Mouse (Mus musculus) thymus, postnatal 10 days (tissue): Measurements from ENCODE around the gene Tsg101.
A peak's percentile ranks its signal among the peaks of the same experiment; 100 is the strongest.
"Not testable (repeated sequence)": the region's sequence is repeated elsewhere in the genome, so short reads cannot be mapped to it uniquely, and the experiment has no call there.

ENCODE experiments used
- DNase-seq, 2 experiments: peaks; one replicate each; pipeline ENCODE4 v3.0.0; 2021; ENCODE audit warnings: low spot score in 2 of 2

The Tsg101 gene

DNA sequence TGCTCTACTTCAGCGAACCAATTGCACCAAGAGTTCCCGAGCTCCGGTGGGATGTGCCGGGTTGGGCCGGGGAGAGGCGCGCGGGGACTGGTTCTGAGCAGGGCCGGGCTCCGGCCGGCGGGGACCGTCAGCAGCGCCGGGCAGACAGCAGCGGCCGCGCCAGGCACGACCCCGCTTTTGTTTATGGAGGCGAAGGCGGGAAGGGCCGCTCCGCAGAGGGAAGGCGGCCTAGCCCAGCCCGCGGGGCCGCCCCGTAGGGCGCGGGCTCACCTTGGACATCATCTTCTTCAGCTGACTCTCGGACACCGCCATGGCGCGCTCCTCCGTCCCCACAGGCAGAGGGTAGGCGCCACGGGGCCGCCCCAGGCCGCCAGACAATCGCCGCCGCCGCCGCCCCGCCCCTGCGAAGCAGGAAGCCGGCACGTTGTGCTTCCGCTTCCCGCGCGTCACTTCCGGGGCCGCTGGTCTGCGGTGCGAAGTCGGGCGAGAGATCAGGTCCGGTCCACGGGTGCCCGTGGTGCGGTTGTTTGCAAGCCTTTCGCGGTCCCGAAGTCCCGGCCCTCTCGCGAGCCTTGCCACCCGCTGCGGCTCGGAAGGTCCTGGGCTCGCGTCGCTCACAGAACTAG lies at the start of gene Tsg101:
Gene Tsg101 (minus strand): TSS at position 419 of the 626 bp plus-strand sequence.
- peak; percentile 79 to 88 for DNase-seq

DNA sequence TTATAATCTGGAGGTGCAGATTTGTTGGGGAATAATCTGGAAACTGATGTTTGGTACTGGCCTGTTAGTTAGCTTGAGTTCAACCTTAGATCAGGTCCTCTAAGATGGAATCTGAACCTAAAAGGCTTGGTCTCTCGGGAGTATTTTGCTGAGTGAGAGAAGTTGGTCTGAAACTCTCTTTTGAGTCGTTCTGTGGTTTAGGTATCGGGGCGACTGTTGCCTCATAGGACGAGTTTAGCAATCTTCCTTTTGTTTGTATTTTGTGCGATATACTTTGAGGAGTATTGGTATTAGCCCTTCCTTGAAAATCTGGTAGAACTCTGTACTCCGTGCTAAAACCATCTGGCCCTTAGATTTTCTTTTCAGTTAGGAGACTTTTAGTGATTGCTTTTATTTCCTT lies 44.3 kb upstream of the Tsg101 start:
- DNase-seq = no peak

DNA sequence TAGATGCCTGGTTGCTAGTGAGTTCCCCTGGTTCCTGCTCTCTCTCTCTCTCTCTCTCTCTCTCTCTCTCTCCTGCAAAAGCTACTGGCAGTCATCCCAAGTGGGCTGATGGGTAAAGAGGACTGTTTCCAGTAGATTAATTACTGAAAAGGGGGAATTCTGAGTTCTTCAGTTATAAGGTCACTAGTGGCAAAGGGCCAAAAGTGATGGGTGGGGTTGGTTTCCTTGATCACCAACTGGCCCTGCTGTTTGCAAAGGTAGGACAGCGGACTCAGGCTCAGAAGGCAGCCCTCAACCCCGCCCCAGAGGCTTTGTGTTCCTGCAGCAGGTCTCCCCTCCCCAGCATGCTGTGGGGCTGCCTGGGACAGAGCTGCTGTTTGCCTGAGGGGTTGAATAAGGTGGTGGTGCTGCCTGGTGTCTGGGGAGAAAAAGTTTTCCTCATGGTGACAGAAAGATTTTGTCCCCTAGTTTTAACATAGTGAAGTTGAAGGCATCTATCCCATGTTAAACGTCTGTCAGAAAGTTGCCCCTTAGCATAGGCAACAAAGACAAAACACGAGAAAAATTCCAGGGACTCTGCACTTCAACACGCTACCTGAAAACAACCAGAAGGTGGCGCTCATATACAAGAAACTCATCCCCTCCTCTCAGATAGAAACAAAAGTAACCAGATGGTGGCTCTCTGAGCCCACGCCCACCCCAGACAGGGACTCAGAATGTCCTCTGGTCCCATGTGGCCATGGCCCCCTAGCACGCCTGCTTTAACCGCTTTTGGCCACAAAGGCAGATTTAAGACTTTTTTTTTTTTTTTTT lies 43.2 kb upstream of the Tsg101 start:
- DNase-seq = peak; percentile 38 to 71

DNA sequence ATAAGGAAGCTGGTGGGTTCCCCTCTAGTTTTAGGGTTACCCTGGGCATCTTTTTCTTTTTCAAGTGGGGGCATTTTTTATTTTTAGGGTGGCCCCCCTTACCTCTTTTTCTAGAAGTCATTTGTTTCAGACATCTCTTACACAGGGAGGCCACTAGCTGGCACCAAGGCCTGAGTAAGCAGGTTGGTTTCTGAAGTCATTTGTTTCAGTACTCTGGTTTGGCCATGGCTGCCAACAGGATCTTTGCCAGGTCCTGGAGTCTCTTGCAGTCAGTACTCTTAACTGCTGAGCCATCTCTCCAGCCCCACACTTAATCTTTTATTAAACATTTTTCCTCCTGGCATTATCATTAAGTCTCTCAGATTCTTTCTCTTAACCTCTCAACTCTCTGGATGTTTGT lies 42.4 kb upstream of the Tsg101 start:
- no peak for DNase-seq

DNA sequence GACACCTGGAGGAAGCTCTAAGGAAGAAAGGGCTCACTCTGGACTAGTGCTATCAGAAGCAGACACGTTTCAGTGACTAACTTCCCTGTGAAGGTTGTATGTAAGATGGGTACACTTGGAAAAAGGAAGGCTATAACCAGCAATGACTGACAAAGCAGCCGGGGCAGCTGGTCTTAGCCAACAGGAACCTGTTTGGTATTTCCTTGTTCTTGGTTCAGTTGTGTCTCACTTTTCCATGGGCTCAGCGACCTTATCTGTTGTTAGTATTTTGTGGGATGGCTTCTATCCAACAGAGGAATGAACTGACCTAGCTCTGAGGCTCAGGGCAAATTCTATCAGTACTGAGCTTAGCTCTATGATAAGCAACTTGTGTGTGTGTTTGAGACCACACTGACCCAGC lies 41.2 kb upstream of the Tsg101 start:
- no peak for DNase-seq

DNA sequence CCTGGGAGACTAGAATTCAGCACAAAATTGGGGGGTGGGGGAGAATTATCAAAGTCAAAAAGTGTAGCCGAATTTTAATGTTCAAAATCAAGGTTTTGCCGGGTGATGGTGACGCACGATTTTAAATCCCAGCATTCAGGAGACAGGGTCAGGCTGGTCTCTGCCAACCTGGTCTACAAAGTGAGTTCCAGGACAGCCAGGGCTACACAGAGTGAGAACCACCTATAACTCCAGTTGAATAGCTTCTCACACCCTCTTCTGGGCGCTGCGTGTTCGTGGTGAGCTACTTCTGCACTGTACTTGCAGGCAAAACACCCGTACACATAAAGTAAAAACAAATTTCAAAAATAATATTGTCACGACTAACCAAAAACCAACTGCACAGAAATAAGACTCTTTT lies 39.1 kb upstream of the Tsg101 start:
- DNase-seq = no peak

DNA sequence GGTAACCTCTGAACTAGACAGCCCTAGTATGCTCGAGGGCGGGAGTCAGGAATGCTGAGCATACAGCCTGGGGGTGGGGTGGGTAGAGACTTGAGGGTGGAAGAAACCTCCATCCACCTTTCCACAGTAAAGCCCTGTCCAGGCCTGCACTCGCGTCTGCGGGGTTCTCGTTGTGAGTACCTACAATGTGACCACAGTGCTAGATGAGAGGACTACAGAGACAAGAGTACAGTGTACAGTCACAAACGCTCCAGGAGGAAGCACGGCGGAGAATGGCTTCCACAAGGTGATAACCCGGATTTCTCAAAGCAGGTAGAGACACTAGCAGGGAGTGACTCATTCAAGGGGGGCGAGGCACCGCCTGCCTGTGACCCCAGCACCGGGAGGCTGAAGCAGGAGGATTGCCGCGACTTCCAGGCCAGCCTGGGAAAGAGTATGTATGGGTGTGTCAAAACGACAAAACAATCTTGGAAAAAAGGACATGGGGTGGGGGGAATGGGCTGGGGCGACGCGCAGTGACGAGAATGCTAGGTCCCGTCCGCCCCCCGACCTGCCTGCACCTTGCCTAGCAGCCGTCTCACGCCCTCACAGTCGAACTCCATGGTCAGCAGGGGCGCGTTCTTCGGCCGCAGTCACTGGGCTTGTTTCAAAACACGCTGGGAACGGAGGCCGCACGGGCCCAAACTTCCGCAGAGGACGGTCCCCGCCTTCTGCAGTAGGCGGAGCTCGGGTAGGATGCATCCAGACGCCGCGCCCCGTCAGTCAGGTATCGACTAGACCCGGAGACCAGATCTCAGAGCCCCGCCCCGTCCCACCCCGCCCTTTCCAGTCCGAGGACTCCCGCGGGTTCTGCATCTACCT lies 38.3 kb upstream of the Tsg101 start, which contains the start of gene Uevld:
Gene Uevld (minus strand): TSS at position 697 of the 861 bp plus-strand sequence.
- peak; percentile 76 to 86 for DNase-seq

DNA sequence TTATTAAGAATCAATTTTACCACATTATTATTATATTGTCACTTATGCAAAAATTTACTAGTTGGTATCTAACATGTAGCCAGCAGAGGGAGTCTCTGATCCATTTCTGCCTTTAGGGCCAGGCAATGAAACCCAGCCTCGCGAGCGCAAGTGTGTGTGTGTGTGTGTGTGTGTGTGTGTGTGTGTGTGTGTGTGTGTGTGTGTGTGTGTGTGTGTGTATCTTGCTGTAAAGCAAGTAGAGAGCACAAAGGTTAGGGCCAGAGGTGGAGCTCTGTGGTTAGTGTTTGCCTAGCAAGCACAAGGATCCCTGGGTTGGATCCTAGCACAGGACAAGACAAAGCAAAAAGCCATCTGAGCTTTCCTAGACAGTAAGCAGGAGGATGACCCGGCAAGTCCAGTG lies 16.1 kb upstream of the Tsg101 start:
- peak in 1 of 2 experiments; percentile 14 for DNase-seq

DNA sequence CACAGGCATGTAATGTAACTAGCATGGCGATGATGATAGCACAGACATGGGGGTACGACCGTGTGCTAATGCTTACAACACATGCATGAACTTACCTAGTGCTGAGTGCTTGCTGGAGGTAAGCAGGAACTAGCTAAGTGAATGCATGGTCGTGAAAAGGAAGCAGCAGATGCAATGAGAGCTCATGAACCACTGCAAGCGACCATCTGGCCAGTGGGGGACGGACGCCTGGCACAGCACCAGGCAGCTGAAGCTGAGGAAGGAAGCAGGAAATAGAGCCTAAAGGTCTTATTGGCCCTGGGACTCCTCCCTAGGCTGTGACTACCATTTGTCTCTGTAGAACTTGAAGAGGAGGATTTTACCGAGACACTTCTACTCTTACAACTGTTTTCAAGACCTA lies 15.0 kb upstream of the Tsg101 start:
- no peak for DNase-seq

DNA sequence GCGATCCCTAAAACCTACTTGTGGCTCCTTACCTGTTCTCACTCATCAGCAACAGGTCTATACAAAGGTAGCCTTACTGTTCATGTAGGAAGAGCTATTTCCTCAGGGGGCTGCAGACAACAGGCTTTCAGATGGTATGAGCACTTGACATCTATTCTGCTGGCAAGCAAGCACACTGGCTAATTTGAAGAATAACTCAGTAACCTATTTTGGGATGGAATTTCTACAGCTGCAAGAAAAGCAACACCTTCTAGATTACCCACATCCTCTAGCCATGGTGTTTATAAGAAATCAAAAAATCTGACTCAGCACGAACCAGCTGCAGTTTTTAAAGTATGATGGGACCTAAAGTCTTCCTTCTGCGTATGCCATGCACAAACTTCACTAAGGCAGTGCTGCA lies 11.6 kb upstream of the Tsg101 start:
- DNase-seq = no peak

DNA sequence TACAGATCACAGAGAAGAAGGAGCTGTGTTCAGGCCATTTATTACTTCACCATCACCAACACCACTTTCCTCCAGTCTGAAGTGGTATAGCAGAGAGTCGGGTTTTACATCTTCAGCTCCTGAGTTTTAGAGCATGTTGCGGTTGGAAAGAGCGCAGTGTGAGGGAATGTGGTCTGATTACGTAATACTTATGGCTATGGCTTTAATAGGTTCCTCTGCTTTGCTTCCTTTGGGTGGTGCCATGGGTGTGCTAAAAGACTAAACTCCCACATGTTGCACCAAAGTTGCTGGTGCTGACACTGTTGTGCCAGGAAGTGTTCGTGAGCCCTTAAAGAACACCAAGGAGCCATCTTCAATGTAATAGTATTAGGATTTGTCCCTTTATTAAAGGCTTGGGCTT lies 8.5 kb upstream of the Tsg101 start:
- DNase-seq = no peak

DNA sequence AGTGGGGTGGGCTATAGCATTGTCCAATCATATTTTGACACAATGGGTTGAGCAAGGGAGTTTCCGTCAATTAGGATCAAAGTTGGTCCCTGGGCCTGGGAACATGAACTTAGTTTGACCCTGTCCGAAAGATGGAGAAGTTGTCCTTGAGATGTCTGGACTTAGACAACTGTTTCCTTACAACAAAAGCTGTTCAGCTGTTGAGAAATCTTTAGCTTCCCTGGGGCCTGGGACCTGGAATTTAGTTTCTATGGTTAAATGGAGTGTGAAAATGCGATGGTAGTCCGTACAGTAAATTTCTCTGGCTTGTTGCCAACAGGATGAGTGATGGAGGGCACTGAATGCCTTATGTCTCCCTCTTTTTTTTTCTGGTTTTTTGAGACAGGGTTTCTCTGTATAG lies 2.3 kb upstream of the Tsg101 start:
- no peak for DNase-seq

DNA sequence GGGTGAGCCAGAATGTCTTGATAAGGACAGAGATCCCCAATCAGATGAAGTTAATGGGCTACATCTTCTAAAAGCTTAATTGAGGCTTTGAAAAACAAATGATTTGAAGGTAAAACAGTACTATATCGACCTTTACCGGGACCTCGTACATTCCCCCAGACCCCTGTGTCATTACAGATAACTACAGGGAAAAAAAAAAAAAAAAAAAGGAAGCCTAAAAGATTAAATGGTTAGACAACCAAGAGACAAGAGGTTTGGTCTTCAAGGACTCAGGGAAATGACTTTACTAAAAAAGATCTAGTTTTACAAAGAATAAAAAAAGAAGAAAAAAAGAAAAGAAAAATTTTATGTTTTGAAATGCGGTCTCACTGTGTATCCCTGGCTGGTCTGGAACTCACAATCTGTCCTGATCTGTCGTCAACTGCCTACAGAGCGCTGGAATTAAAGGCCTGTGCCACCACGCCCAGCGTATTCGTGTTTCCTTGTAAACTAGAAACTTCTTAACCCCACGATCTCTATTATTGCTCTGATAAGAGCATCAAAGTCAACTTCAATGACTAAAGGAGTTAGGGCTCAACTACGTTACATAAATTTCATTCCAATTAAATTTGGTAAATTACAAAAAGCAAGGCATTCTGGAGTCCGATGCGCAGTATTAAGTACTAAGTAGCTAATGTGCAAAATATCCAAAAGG lies 944 bp downstream of the Tsg101 start:
- no peak for DNase-seq

DNA sequence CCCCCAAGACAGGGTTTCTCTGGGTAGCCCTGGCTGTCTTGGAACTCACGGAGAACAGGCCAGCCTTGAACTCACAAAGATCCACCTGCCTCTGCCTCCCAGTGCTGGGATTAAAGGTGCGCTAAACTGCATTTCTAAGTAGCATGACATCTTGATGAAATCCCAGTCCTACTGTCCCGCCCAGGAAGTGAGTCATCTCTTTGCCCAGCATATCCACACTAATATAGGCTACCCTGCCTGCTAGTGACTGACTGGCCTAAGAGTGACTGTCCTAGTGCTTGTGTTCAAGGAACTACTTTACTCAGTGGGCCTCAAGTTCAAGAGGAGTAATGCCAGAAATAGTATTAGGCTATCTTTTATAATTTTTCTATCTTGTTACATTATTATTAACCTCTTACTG lies 3.4 kb downstream of the Tsg101 start:
- no peak for DNase-seq

DNA sequence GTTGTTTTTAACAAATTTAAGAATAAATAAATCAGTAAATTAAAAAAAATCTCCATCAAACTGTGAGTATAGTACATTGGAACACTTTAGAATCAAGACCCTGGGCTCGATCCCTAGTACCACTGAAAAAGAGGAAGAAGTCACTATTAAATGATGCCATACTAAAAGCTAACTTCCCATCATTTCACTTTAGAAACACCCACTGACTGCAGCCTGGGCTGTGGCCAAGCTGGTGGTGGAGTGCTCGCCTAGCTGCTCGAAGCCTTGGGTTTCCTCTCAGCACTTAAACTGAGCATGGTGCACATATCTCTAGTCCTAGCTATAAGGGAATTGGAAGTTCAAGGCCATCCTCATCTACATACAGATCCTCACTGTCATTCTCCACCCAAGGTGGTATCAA lies 8.5 kb downstream of the Tsg101 start:
- no peak for DNase-seq

DNA sequence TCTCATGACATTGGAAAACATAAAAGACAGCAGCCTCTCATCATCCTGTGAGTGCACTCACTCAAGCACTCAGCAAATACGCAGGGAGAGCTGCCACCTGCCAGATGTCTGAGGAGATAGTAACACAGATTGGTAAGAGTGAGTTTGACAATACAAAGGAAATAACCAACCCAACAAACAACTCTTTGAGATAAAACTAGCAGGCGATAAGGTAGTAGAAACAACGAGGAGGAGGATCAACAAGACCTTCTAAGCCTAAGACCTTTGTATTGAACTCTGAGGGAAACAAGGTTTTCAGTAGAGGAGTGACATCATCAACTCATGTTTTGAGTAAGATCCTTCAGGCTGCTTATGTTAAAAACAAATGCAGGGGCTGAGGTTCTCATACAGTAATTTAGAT lies 20.4 kb downstream of the Tsg101 start:
- peak; percentile 6 to 11 for DNase-seq

DNA sequence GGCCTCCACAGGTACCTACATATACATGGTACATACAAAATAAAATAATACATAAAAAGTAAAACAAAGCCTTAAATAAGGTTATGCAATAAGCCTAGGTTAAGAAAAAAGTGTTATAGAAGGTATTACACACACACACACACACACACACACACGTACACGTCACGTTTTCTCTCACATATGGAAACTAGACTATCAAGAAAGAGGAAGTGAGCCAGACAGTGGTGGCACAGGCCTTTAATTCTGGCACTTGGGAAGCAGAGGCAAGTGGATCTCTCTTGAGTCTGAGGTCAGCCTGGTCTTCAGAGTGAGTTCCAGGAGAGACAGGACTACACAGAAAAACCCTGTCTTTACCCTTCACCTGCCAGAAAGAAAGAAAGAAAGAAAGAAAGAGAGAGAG lies 24.3 kb downstream of the Tsg101 start:
- no peak for DNase-seq

DNA sequence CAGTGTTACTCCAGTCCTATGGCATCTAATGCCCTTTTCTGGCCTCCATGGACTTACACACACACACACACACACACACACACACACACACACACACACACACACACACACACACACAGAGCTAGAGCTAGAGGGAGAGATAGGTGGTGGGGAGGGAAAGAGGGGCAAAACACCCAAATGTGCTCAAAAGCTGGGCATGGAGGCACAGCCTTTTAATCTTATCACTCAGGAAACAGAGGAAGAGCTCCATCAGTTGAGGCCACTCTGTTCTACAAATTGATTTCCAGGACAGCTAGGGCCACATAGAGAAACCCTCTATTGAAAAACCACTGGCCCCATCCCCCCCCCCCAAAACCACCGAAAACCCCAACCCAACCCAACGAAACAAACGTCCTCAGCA lies 36.5 kb downstream of the Tsg101 start:
- DNase-seq = no peak

DNA sequence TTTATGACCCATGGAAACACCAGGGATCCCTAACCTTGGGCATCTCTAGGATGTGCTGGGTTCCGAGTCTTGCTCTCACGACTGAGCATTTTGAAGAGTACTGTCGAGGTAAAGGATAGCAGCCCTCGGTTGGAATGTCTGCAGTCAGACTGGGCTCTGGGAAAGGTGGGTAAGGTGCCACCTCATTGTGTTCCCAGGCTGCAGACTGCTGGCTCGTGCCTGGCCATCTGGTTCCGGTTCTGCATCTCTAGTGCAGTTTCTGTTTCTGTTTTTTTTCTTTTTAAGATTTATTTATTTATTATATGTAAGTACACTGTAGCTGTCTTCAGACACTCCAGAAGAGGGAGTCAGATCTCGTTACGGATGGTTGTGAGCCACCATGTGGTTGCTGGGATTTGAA lies 37.8 kb downstream of the Tsg101 start:
- not testable (repeated sequence) for DNase-seq

DNA sequence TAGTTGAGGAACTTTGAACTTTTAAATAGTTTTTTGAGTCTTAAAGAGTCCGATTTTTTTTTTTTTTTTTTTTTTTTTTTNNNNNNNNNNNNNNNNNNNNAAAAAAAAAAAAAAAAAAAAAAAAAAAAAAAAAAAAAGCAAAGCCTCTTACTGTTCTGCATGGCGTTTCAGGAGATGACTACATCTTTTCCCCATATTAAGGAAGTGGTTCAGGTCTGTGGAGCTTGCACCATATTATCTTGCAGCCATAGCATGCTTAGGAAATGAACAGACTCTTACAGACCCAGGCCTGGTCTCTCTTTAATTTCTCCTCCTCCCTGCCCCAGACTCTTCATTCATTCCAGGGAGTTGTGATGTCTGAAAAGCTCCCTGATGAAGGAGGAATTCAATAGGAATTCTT lies 38.8 kb downstream of the Tsg101 start:
- DNase-seq = no peak

DNA sequence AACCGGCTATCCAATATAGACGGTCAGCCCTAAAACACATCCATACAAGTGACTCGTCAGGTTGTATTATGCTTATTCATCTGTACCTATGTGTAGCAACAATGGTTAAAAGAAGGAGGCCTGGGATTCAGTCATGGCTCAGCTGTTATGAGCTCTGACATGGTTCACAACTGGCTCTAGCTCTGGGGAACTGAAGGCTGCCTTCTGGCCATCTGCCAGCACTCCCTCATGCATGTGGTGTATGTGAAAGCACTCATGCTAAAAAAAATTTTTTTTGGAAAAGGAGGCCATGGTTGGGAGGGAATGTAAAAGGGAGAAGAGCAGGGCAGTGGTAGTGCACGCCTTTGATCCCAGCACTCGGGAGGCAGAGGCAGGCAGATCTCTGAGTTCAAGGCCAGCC lies 39.9 kb downstream of the Tsg101 start:
- DNase-seq = no peak

DNA sequence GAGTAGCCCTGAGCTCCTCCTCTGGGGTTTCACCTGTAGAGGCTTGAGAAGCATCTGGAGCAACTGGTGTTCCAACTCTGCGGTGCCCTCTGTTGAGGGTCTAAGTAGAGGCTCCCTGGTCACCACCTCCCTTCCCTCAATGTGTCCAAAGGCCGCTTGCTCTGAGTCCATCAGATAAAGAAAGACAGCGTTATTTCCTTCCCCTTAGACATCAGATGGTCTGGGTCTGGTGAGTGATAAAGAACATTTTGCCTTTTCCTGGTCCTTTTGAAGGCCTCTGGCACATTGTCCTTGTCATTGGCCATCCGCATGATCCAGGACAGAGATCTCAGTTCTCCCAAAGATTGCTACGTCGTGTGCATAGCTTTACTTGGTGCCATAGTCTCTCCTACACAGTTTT lies 42.5 kb downstream of the Tsg101 start:
- DNase-seq = no peak
